Mouse (Mus musculus): ENCODE measurements around the gene Itgav. TPM values are rescaled to one million over a fixed set of nuclear protein-coding genes. Genes with fewer than 3 reads are reported as not detected.

Itgav gene
- polyA plus RNA-seq (2015; fragmentation: Nextera tagmentation; extraction: Ambion mirVana) = 15.0 and 15.7 TPM in 2 replicates

GRCm38 (mm10) chr2:83723921-83724826 is at the start of gene Itgav:
Itgav (plus strand) TSS chr2:83724397.
- ATAC-seq (ENCODE audit: low read depth) = peak; percentile 94
- peak within 1 kb of the TSS; percentile 65 for H3K4me2 ChIP-seq (ENCODE audit: low read depth, low read length)
- H3K27ac ChIP-seq (ENCODE audit: low read length) = peak within 1 kb of the TSS; percentile 85
- no peaks in the 10 kb centered on the region for H3K9me3 ChIP-seq (replicated peaks; ENCODE audit: control insufficient read depth, low read length)
- H3K27me3 ChIP-seq (ENCODE audit: control insufficient read depth, insufficient read depth, low read depth, low read length) = peaks cover 15% of the 10 kb centered on the region
- H3K9ac ChIP-seq (ENCODE audit: low read depth, low read length) = peak within 1 kb of the TSS; percentile 72
- peak within 1 kb of the TSS; percentile 68 for H3K4me3 ChIP-seq (ENCODE audit: low read depth, low read length)
- no peaks in the 10 kb centered on the region; the same call in 1 of the 2 replicates for H3K4me1 ChIP-seq (ENCODE audit: control insufficient read depth, low read depth, low read length)
- H3K36me3 ChIP-seq (ENCODE audit: control insufficient read depth, insufficient read depth) = no peaks in the 10 kb centered on the region
- WGBS (ENCODE audit: insufficient replicate concordance) = under 1% methylated on average over 74 of the region's 84 CpGs

- H3K36me3 ChIP-seq (ENCODE audit: control insufficient read depth, insufficient read depth) = no peaks in the 10 kb centered on the region
- 79% methylated on average over 7 of the region's 7 CpGs for WGBS (ENCODE audit: insufficient replicate concordance)
- H3K4me2 ChIP-seq (ENCODE audit: low read depth, low read length) = no peak overlapping the region
- no peaks in the 10 kb centered on the region for H3K27me3 ChIP-seq (ENCODE audit: control insufficient read depth, insufficient read depth, low read depth, low read length)
- no peak overlapping the region for H3K27ac ChIP-seq (ENCODE audit: low read length)
- H3K4me3 ChIP-seq (ENCODE audit: low read depth, low read length) = no peak overlapping the region
- no peak overlapping the region for H3K9ac ChIP-seq (ENCODE audit: low read depth, low read length)
- no peaks in the 10 kb centered on the region for H3K9me3 ChIP-seq (replicated peaks; ENCODE audit: control insufficient read depth, low read length)
- ATAC-seq (ENCODE audit: low read depth) = no peak
- no peaks in the 10 kb centered on the region for H3K4me1 ChIP-seq (ENCODE audit: control insufficient read depth, low read depth, low read length)
Observed at GRCm38 (mm10) chr2:83674421-83674820, 49.8 kb upstream of the Itgav start.

GRCm38 (mm10) chr2:83674896-83675295 is 49.3 kb upstream of the Itgav start:
- Histone ChIP-seq H3K4me2 (ENCODE audit: low read depth, low read length) (no peak overlapping the region), H3K27ac (ENCODE audit: low read length) (no peak overlapping the region), H3K36me3 (ENCODE audit: control insufficient read depth, insufficient read depth) (no peaks in the 10 kb centered on the region), H3K4me1 (ENCODE audit: control insufficient read depth, low read depth, low read length) (no peaks in the 10 kb centered on the region), H3K9me3 (replicated peaks; ENCODE audit: control insufficient read depth, low read length) (no peaks in the 10 kb centered on the region), H3K27me3 (ENCODE audit: control insufficient read depth, insufficient read depth, low read depth, low read length) (no peaks in the 10 kb centered on the region), H3K9ac (ENCODE audit: low read depth, low read length) (no peak overlapping the region), H3K4me3 (ENCODE audit: low read depth, low read length) (no peak overlapping the region)
- no peak for ATAC-seq (ENCODE audit: low read depth)
- WGBS (ENCODE audit: insufficient replicate concordance) = 72% methylated on average over 9 of the region's 9 CpGs

- no peaks in the 10 kb centered on the region for H3K36me3 ChIP-seq (ENCODE audit: control insufficient read depth, insufficient read depth)
- H3K4me1 ChIP-seq (ENCODE audit: control insufficient read depth, low read depth, low read length) = no peaks in the 10 kb centered on the region
- no peak for ATAC-seq (ENCODE audit: low read depth)
- no peak overlapping the region for H3K4me2 ChIP-seq (ENCODE audit: low read depth, low read length)
- no peaks in the 10 kb centered on the region for H3K9me3 ChIP-seq (replicated peaks; ENCODE audit: control insufficient read depth, low read length)
- no peak overlapping the region for H3K27ac ChIP-seq (ENCODE audit: low read length)
- no peaks in the 10 kb centered on the region for H3K27me3 ChIP-seq (ENCODE audit: control insufficient read depth, insufficient read depth, low read depth, low read length)
- H3K4me3 ChIP-seq (ENCODE audit: low read depth, low read length) = no peak overlapping the region
- H3K9ac ChIP-seq (ENCODE audit: low read depth, low read length) = no peak overlapping the region
- WGBS (ENCODE audit: insufficient replicate concordance) = 49% methylated on average over 5 of the region's 5 CpGs
Observed at GRCm38 (mm10) chr2:83675681-83676080, 48.5 kb upstream of the Itgav start.

GRCm38 (mm10) chr2:83676226-83676870 is 47.8 kb upstream of the Itgav start:
- Histone ChIP-seq H3K27ac (ENCODE audit: low read length) (no peak overlapping the region), H3K4me1 (ENCODE audit: control insufficient read depth, low read depth, low read length) (no peaks in the 10 kb centered on the region), H3K9me3 (replicated peaks; ENCODE audit: control insufficient read depth, low read length) (no peaks in the 10 kb centered on the region), H3K9ac (ENCODE audit: low read depth, low read length) (no peak overlapping the region), H3K4me3 (ENCODE audit: low read depth, low read length) (no peak overlapping the region), H3K4me2 (ENCODE audit: low read depth, low read length) (no peak overlapping the region), H3K27me3 (ENCODE audit: control insufficient read depth, insufficient read depth, low read depth, low read length) (no peaks in the 10 kb centered on the region), H3K36me3 (ENCODE audit: control insufficient read depth, insufficient read depth) (no peaks in the 10 kb centered on the region)
- WGBS (ENCODE audit: insufficient replicate concordance) = 75% methylated on average over 4 of the region's 4 CpGs
- no peak for ATAC-seq (ENCODE audit: low read depth)

GRCm38 (mm10) chr2:83681332-83681731 is 42.9 kb upstream of the Itgav start:
- Histone ChIP-seq H3K9me3 (replicated peaks; ENCODE audit: control insufficient read depth, low read length) (no peaks in the 10 kb centered on the region), H3K4me3 (ENCODE audit: low read depth, low read length) (no peak overlapping the region), H3K27ac (ENCODE audit: low read length) (no peak overlapping the region), H3K4me1 (ENCODE audit: control insufficient read depth, low read depth, low read length) (no peaks in the 10 kb centered on the region), H3K36me3 (ENCODE audit: control insufficient read depth, insufficient read depth) (no peaks in the 10 kb centered on the region), H3K4me2 (ENCODE audit: low read depth, low read length) (no peak overlapping the region), H3K27me3 (ENCODE audit: control insufficient read depth, insufficient read depth, low read depth, low read length) (no peaks in the 10 kb centered on the region), H3K9ac (ENCODE audit: low read depth, low read length) (no peak overlapping the region)
- 80% methylated on average over 8 of the region's 8 CpGs for WGBS (ENCODE audit: insufficient replicate concordance)
- ATAC-seq (ENCODE audit: low read depth) = no peak

GRCm38 (mm10) chr2:83681785-83682184 is 42.4 kb upstream of the Itgav start:
- ATAC-seq (ENCODE audit: low read depth) = no peak
- no peaks in the 10 kb centered on the region for H3K27me3 ChIP-seq (ENCODE audit: control insufficient read depth, insufficient read depth, low read depth, low read length)
- no peak overlapping the region for H3K9ac ChIP-seq (ENCODE audit: low read depth, low read length)
- no peak overlapping the region for H3K4me2 ChIP-seq (ENCODE audit: low read depth, low read length)
- H3K4me1 ChIP-seq (ENCODE audit: control insufficient read depth, low read depth, low read length) = no peaks in the 10 kb centered on the region
- WGBS (ENCODE audit: insufficient replicate concordance) = 67% methylated on average over 6 of the region's 6 CpGs
- H3K9me3 ChIP-seq (replicated peaks; ENCODE audit: control insufficient read depth, low read length) = no peaks in the 10 kb centered on the region
- no peak overlapping the region for H3K4me3 ChIP-seq (ENCODE audit: low read depth, low read length)
- no peak overlapping the region for H3K27ac ChIP-seq (ENCODE audit: low read length)
- H3K36me3 ChIP-seq (ENCODE audit: control insufficient read depth, insufficient read depth) = no peaks in the 10 kb centered on the region

GRCm38 (mm10) chr2:83682282-83682681 is 41.9 kb upstream of the Itgav start:
- ATAC-seq (ENCODE audit: low read depth) = no peak
- H3K4me1 ChIP-seq (ENCODE audit: control insufficient read depth, low read depth, low read length) = no peaks in the 10 kb centered on the region
- no peak overlapping the region for H3K9ac ChIP-seq (ENCODE audit: low read depth, low read length)
- no peaks in the 10 kb centered on the region for H3K27me3 ChIP-seq (ENCODE audit: control insufficient read depth, insufficient read depth, low read depth, low read length)
- H3K4me3 ChIP-seq (ENCODE audit: low read depth, low read length) = no peak overlapping the region
- H3K9me3 ChIP-seq (replicated peaks; ENCODE audit: control insufficient read depth, low read length) = no peaks in the 10 kb centered on the region
- no peaks in the 10 kb centered on the region for H3K36me3 ChIP-seq (ENCODE audit: control insufficient read depth, insufficient read depth)
- no peak overlapping the region for H3K27ac ChIP-seq (ENCODE audit: low read length)
- H3K4me2 ChIP-seq (ENCODE audit: low read depth, low read length) = no peak overlapping the region
- WGBS (ENCODE audit: insufficient replicate concordance) = 50% methylated on average over 8 of the region's 8 CpGs
